Mouse (Mus musculus) 3T3-L1 (cell line): ENCODE data around the gene Tctex1d2.
A peak's percentile ranks its signal among the peaks of the same experiment; 100 is the strongest.

Source experiments
- DNase-seq: peaks from one replicate; pipeline ENCODE4 v3.0.0-alpha.2; 2015; ENCODE audit warnings: low read depth, low spot score

The Tctex1d2 gene

DNA sequence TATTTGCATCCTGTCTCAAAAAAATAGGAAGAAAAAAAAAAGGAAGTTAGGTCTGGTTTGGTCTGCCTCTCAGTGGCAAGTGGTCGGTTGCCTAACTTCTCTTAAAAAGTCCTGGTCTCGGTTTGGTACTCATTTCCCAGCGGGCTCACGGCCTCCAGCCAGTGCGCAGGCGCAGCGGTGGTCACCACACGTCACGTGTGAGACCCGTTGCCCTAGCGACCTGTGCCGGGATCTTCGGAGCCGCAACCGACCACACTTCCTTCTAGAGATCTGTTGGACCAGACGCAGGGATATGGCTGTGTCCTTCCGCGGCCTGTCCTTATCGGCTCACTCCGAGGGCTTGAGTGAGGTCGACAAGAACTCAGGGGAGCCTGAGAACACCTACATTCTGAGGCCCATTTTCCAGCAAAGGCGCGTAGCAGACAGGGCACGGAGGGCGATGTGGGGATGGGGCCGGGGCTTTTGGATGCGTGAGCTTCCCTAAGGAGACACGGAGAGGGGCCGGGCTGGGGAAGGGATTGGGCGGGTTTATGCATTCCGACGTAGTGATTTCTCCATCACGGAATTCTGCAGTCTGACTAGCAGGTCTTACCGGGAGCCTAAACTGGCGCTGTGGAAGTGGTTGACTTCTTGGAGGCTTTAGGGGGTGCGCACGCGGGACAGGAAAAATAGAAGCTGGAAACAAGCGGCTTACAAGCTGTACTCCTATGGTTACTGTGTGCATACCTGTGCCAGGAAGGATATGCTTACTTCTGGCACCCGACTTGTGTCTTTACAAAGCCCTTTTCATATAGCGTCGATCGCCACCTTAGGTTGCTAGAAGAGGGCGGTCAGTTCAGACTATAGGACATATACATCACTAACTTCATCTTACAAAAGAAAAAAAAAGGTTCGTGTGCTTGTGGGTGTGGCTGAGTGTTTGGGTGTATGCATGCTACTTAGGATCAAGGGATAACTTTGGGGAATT lies at the start of gene Tctex1d2:
Gene Tctex1d2, plus strand, starts transcription at position 186 of the 967 bp plus-strand sequence.
- DNase-seq, result peak; percentile 99

DNA sequence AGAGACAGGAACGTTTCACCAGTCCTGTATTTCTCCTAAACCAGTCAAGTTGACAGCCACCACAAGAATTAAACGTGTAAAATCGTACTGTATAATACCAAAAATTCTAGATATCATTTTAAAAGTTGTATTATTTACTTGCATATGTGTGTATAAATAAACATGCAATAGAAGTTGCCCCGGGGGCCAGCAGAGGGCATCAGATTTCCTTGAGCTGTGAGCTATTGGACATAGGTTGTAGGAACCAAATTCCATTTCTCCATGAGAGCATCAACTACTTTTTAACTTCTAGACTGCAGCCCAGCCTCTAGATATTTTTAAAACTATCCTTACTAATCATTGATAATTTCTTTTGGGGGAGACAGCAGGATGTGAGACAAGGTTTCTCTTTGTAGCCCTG lies 48.2 kb upstream of the Tctex1d2 start:
- peak; percentile 74 for DNase-seq

DNA sequence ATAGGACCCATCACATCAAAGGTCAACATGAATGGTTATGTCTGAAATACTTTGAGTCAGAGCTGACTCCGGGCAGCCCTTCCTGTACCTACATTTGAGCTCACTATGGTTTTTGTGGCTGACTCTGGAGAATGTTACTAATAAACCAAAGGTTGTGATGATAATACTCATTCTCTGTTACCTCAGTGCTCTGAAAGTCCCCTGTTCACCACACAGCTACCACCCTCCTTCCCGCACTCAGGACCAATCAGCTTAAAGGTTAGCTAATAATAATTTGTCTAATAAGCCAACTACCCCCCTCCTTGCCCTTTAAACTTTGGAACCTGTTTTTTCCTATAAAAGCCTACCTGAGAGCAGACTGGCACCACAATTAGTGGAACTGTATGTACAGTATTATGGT lies 39.9 kb upstream of the Tctex1d2 start:
- no peak for DNase-seq

DNA sequence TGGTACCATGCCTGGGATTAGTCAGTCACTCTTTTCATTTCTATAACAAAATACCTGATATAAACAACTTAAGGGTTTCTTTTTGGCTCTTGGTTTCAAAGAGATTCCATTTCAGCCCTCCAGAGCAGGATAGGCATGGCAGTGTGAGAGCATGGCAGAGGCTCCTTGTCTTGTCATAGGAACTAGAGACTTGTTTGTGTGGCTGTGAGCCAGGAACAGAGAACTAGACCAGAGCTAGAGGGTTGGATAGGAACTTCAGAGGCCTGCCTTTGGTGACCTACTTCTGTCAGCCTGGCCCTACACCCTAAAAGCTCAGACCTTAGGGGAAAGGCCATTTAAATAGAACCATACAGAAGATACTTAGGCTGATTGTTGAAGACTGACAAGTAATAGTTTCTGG lies 36.6 kb upstream of the Tctex1d2 start:
- no peak for DNase-seq

DNA sequence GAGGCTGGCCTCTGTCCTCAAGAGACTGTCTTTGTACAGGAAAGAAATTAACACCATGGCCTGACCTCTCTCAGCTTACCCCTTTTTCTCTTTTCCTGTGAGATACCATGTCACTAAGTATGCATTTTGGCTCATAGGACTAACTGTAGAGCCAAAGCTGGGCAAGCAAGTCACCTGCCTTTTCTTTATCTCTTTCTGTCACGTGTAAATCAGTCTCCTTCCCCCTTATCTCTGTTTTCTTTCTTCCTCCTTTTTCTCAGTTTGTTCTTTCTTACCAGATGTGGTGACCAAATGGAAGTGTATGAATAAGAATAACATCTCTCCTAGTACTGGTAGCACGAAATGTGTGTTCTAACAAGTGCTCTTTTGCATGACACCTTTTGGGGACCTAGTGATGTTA lies 34.6 kb upstream of the Tctex1d2 start:
- DNase-seq, result no peak

DNA sequence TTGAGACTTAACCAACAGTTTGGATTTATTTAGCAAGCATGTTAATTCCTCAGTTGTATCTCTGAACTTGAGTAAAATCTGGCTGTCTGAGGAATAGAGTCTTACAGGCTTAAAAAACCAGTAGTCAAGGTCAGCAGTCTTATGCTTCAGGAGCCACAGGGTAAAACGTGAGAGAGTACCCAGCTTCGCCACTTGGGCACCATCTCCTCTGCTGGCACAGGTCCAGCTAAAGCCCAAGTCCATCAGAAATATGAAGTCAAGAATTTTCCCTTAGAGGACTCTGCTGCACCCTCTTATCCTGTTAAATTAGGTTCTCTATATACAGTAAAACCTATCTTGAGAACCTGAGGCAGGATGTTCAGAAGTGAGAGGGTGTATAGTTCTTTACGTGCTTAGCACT lies 32.7 kb upstream of the Tctex1d2 start:
- no peak for DNase-seq

DNA sequence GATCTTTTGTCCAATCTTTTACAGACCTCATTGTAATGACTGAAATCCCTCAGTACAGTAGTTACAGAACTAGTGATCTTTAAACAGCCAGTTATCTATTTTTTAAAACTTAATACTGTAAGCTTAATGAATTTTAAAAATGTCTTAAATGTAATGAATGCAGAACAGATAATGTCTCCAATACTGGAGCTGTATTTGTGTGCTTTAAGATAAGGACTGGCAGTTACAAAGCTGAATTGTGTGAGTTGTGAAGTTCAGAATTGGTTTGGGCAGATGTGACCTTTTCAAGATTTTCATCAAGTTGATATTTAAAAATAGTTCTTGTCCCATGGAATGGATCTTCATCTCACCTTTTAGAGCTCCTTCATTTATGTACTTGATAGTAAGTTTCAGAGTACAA lies 30.5 kb upstream of the Tctex1d2 start:
- DNase-seq, result no peak

DNA sequence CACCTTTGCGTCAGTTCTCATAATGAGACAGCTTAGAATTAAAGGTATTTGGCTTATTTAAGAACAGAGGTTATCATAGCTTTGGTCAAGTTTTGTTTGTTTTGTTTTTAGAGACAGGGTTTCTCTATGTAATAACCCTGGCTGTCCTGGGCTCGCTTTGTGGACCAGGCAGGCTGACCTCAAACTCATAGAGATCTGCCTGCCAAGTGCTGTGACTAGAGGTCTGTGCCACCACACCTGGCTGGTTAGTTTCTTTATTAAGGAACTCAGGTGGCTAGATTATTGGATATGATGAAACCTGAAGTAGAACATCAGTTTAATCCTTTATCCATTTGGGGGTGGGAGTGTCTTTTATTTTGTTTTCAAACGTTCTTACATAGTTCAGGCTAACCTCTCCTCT lies 29.7 kb upstream of the Tctex1d2 start:
- DNase-seq, result no peak

DNA sequence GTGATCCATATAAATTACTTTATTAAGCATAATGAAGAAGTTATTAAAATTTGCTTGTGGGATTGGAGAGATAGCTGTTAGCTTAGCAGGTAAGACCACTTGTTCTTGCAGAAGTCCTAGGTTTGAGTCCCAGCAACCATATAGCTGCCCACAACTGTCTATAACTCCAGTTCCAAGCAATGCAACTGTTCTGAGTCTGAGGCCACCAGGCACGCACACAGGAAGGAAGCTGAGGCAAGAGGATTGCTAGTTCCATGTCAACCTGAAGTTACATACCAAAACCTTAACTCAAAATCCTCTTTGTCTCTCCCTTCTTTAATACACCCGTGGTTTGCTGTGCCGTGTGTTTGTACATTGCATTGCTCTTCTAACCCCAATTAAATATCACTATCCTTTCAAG lies 28.6 kb upstream of the Tctex1d2 start:
- DNase-seq, result no peak

DNA sequence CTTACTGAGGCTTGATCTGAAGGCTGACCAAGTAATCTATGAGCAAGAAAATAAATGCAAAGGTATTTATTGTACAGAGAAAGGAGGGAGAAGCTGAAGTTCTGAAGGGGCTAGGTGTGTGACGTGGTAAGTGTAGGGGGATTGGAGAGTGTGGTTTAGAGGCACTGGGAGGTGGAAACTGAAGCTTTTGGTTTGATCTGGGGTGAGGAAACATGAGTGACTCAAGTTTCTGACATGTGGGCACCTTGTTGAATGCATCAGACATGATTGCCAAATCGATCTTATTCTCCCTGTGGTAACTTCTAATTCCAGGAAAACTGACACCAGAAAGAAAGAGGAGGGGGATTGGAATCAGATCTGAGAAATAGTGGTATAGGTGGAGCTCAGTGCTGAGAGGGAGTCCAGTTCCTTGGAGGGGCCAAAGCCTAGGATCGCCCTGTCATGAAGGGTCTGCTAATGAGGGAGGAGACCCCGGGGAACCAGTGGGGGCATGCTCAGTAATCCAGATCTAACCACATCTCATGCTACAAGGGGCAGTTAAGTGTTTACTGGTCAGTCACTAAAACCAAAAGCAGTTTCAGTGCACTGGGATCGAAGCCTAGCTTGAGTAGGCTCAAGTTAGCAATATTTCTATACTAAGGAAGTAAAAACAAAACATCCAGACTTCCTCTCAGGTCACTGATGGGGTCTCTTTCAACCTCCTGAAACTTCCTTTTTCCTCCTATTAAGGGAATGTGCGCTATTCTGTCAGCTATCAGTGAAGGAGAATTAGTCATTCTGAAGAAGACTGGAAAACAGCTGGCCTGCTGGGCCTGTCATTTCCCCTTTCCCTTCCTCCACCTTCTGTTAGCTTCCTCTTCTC lies 23.6 kb upstream of the Tctex1d2 start:
- peak; percentile 43 for DNase-seq

DNA sequence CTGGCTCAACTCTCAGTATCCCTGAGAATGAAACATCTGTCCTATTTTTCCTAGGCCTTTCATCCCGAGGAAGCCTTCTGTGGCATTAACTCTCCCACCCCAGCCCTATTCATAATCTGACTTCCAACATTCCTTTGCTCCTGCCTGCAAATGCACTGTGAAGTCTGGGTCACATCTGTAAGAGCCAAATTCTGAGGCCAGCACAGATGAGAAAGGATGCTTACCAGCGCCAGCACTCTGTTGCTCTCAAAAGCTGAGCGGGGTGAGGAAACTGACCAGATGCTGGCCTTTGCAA lies 23.0 kb upstream of the Tctex1d2 start:
- DNase-seq, result peak; percentile 64

DNA sequence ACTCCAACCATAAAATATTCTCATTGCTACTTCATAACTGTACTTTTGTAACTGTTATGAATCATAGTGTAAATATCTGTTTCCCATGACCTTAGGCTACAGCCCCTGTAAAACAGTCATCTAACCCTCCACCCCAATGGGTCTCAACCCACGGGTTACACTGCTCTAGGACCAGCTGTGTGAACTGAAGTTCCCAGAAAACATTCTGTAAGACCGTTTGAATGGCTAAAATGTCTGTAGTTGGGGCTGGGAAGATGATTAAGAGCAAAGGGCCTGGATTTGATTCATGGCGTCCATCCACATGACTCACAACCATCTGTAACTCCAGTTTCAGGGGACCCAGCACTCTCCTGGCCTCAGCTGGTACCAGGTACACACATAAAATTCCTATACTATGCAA lies 21.3 kb upstream of the Tctex1d2 start:
- peak; percentile 82 for DNase-seq

DNA sequence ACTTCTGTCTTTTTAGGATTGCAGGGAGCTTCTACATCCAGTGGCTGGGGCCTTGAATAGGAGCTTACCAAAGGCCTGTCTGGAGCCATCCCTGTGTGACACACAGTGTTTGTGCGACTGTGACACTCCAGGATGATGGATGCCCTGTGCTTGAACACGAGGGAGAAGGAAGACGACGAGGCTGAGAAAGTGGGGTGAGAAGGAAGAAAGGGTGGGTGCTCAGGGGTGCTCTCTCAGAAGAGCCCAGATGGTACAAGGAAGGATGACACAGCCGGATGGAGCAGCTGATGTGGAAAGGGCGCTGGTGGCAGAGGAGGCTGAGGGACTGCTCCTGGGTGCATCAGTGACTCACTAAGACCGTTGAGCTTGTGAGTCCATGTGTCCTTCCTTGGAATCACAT lies 19.2 kb upstream of the Tctex1d2 start, which contains the start of gene Tm4sf19:
Gene Tm4sf19, plus strand, starts transcription at position 240 of the 400 bp plus-strand sequence.
- no peak for DNase-seq

DNA sequence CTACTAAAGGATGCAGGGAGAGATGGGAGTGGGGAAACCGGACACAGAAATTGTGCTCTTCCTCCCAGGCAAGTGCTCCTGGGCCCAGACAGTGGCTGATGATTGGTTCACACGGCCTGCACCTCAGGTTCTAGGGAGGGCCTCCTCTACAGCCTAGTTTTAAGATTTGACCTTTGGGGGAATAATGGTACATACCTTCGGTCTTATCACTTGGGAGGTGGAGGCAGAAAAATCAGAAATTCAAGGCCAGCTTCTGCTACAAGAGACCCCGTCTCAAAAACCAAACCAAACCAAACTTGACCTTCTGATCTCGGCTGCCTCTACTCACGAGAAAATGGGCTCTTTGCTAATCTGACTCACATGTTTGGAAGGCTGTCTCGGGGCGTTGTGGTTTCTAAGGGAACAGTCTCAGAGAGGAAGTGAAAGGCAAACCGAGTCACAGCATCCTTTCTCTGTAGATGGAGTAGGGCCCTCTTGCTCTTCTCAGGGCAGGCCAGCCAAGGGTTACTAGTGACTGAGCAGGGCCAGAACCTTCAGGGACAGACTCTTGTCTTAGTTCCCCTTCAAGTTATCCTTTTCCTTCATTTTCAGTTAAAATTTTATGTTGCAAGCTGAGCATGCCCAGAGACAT lies 18.1 kb upstream of the Tctex1d2 start:
- DNase-seq, result peak; percentile 64

DNA sequence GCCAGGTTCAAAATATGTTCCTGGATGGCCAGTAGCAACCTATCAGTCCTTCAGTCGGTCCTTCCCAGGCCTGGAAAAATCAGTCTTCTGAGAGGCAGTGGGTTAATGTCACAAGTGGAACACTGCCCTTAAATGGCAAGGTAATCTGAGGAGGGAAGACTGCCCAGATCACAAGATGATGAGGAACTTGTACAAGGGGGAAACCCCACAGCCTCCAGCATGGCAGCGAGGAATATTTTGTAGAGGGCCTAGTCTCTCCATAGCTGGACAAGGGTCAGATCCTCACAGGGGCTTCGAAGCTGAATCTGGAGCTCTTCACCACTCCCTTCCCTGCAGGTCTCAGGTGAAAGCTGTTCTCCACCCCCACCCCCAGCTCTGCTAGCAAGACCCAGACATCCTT lies 16.7 kb upstream of the Tctex1d2 start:
- DNase-seq, result no peak

DNA sequence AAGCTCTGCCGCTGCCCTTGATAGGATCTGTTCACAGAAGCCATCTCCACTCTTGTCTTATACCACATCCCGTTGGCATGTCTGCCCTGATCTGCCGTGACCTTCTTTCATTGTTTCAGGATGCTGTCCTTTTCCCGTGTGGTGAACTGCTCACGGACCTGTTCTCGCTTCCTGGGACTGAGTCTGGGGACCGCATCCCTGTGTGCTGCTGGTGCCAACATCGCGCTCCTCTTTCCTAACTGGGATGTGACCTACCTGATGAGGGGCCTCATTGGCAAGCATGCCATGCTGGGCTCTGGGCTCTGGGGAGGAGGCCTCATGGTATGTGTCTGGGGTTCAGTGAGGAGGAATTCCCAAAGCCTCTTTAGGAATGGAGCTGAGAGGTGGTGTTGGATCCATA lies 13.8 kb upstream of the Tctex1d2 start:
- DNase-seq, result no peak

DNA sequence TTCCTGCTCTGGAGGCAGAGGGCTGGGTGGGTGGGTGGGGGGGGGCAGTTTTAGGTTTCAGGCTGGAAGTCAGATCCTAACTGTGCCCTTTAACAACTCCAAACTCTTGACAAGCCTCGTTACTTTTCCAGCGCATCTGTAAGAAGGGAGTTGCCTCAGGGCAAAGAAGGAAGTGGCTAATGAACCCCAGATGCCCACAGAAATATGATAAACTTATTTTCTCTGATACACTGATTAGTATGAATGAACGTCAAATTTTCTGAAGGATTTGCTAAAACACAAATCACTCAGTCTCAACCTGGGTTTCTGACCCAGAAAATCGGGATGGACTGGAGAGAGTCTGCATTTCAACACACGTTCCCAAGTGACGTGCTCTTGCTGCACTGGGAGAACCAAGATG lies 12.8 kb upstream of the Tctex1d2 start:
- no peak for DNase-seq

DNA sequence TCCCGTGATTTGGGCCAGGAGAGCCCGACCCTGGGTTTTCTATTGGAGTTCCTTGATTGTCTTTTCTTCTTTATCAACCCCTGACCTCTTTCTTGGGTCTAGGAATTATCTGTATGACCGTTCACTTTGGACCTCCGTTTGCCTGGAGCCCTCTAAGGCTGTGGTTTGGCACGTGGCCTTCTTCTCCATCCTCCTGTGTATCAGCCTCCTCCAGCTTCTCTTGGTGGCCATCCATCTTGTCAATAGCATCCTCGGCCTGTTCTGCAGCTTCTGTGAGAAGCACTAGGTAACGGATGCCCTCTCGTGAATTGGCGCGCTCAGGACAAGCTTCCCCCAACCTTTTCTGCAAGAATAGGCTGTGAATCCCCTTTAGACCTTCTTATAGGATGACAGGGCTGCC lies 11.8 kb upstream of the Tctex1d2 start:
- peak; percentile 53 for DNase-seq

DNA sequence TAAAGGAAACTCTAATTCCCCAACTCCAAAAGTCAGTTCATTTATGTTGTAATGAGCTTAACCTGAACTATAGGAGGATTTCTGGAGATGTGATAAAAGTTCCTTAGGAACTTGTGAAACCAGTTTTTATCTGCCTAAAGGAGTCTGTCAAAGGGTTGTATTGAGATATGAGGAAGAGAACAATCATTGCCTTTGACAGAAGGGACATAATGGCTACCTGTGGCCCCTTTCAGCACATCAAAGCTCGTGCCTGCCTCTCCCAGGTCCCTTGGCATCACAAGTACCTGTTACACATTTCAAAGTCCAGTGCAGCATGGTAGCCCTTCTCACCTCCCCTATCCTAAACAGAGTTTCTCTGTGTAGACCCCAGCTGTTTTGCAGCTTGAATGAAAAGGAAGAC lies 2.0 kb upstream of the Tctex1d2 start:
- no peak for DNase-seq

DNA sequence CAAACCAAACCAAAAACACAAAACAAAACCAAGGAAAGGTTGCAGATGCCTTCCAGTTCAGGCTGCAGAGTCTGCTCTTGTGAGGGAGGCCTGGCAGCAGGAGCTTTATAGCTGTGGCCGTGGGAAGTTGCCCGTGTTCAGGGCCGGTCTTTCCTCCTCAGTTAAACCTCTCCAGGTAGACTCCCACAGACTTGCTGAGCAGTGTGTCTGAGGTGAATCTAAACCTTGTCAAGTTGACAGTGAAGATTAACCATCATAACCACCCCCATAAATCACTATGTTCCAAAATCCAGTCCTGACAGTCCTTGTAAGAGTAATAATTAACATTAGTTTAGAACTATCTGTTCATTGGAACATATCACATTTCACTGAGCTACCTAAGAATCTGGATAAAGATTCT lies 8.0 kb downstream of the Tctex1d2 start:
- DNase-seq, result no peak

DNA sequence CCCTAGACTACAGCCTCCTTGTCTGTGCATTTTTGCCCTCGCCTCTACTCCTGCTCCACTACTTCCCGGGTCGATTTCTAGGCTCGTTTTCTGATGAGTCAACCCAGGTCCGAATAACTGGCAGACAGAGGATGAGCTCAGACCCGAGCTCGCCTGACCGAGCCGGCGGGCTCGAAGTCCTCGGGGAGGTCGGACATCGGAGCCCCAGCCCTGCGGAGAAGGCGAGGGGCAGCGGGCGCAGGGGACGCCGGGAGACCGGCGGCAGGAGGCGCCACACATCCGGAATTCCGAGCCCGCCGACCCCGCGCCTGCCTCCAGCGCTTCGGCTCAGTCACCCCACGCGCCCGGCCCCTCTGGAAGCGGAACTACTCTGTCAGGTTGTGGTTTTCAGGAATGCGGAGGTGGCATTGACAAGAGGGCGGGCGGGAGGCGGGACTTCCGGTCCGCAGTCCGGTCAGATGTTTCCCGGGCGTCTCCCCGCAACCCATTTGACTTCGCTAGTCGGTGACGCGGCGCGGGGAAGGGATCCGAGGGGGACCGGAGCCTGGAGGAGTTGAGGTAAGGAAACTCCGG lies 11.1 kb downstream of the Tctex1d2 start, which contains the start of gene Pcyt1a:
Gene Pcyt1a, plus strand, starts transcription at position 448 of the 573 bp plus-strand sequence.
- DNase-seq, result peak; percentile 97
